Mouse (Mus musculus) ES-E14 (cell line): Measurements from ENCODE around the gene Tra2a.

Experiments
- CHD2 ChIP-seq: IDR thresholded peaks from 2 replicates; pipeline ENCODE4 v1.6.1; 2014; ENCODE audit warnings: mild to moderate bottlenecking, low read depth, low read length, inconsistent platforms
- HCFC1 ChIP-seq: IDR thresholded peaks from 2 replicates; pipeline ENCODE4 v1.6.1; 2012; ENCODE audit warnings: low read length, inconsistent platforms, borderline replicate concordance; ENCODE audit not compliant: insufficient read depth
- ZC3H11A ChIP-seq: IDR thresholded peaks from 2 replicates; pipeline ENCODE4 v1.6.1; 2012; ENCODE audit warnings: low read depth, mild to moderate bottlenecking, inconsistent platforms, low read length, borderline replicate concordance
- ZNF384 ChIP-seq: IDR thresholded peaks from 2 replicates; pipeline ENCODE4 v1.6.1; 2012; ENCODE audit warnings: low read depth, low read length, inconsistent platforms

DNA sequence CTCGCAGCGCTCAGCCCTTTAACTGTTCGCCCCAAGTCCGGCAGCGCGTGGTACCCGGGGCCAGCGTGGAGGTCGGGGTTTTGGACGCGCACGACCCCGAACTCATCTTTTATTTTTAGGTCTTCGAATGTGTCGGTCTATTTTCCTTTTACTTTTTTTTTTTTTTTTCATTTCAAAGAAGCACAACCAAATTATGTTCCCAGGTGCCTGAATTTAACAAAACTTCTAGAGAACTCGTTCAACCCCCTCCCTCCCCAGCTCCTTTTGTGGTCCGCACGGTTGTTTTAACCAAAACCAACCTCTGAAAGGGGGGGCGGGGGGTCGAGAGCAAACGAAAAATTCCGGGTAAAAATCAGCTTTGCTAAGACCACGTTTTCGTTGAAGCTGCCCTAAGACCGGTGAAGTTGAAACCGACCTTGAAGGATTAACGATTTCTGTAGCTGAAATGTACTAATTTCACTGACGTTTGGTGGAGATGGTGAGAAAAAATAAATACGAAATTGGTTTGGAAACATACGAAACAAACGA lies 45.5 kb downstream of the Tra2a start:
- TF ChIP-seq CHD2 (no peak), ZNF384 (peak; percentile 81), HCFC1 (no peak), ZC3H11A (no peak)
